Mouse (Mus musculus): ENCODE data around the gene Sbsn. TPM values are rescaled to one million over a fixed set of nuclear protein-coding genes. Genes with fewer than 3 reads are reported as not detected.
A peak's percentile ranks its signal among the peaks of the same experiment; 100 is the strongest.

Sbsn gene
- total RNA-seq, 4 experiments from 2014 or later, result 12.0 to 17.3 (median 13.7) TPM

DNA sequence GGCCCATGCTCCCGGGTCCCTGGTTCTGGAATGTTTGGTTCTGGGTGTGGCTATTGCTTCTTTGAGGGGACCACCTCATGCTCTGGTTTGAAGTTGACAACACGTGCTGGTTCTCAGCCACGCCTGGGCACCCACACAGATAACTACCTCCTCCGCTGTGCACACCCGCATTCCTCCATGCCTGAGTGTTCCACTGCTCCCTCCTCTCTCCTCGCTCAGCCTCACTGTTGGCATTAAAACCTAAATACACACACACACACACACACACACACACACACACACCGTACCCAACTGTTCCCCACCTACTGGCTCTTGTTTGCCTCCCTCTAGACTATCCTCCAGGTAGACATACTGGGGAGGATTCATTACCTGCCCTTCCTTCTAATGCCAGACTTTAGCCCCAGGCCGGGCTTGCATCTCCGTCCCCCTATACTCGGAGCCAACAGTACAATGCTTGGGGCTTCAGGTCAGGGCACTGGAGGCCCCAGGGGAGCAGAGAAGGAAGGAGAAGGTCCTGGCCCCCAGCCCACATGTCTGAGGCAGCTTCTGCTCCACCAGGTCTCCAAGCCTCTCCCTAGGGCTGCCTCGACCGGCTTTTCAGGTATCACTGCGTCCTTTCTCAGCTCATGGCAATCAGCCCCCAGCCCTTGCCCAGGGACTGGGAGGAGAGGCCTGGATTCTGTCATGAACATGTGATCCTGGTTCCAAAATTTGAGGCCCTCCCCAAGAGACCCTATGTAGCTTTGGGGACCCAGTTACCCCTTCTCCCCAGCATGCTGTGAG is 1.3 kb upstream of the Sbsn start:
- no peak for DNase-seq (ENCODE audit: low spot score in 2 of 2)

DNA sequence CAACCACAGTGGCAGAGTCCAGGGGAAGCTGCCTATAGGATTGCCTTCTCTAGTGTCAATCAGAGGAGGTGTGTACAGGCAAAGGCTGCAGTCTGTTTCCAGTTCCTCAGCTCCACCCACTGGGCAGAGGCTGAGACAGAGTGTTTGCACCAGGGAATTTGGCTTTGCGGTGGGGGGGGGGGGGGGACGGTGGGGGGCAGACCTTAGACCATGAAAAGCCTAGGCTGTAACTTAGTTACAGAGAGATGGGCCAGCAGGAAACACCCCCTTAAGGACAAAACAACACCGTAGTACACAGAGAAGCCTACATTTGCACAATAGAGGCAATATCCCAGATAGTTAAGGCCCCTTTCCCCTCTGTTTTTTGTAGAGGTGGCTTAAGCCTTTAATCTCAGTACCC is 5.7 kb downstream of the Sbsn start:
- DNase-seq (ENCODE audit: low spot score in 2 of 2), result no peak

DNA sequence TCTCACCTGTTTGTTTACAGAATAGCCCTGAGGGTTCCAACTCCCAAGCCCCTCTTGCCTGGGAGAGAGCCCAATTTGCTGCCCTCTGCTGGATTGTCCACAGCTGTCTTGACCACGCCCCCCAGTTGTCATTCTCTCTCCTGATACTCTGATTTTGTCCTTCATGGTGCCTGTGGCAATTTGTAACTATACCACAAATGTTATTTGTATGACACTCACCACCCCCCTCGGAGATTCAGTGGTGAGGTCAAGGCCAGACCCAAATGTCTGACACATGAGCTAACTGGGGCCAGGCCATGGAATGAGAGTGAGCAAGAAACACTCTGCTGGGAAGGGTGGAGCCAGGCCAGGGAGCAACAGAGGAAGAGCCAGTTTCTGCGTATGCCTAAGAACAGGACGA is 7.6 kb downstream of the Sbsn start:
- no peak for DNase-seq (ENCODE audit: low spot score in 2 of 2)

DNA sequence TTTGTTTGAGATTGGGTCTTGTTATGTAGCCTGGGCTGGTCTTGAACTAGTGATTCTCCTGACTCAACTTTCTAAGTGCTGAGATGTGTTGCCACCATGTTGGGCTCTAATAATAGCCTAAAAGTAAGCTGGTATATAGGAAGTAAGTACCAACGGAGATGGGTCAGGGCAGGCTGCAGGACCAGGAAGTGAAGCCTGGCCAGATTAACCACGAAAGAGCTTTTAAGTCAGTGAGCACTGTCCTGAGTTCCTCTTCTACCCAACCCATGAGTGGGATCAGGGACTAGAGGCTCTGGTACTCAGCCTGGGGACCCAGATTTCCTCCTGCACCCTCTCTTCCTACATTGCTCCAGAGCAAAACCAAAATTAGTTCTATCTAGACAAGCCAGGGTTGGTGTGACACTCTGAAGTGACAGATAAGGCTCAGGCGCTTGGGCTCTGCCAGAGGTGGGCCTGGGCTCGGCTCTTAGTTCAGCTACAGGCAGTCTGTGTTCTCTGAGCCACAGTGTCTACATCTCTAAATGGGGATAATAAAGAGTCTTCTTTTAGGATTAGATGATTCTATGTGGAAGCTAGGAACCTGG is 10.6 kb downstream of the Sbsn start:
- DNase-seq (ENCODE audit: low spot score in 2 of 2), result no peak

DNA sequence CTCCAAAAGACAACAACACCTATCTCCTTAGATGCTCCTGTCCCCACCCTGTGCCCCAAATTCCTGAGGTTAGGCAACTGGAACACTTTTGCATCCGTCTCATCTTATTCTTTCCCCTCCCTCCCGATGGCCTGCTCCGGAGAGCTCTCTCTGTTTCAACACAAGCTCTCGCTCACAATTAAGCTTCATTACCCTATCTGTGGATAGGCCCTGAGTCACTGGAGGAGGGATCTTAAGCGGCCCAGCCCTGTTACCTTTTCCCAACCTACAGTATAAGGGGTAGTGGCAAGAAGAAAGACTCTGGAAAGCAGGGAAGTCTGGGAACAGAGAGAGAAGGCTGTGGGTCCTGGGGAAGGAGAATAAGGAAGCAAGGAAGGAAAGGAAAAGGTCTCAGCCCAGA is 12.2 kb downstream of the Sbsn start, which contains the start of gene Dmkn:
TSS of gene Dmkn (plus strand) at position 301 of the 400 bp plus-strand sequence.
- no peak for DNase-seq (ENCODE audit: low spot score in 2 of 2)

DNA sequence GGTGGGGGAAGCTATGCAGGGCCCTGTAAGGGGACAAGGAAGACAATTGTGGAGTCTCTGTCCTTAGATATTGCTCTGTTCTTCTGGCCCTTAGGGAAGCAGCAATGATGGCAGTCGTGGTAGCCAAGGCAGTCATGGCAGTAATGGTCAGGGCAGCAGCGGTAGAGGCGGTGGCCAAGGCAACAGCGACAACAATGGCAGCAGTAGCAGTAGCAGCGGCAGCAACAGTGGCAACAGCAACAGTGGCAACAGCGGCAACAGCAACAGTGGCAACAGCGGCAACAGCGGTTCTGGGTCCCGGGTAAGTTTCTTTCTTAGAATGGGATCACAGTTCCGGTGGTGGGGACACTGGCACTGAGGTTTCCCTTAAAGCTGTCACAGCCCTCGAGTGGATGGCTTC is 13.9 kb downstream of the Sbsn start:
- no peak for DNase-seq (ENCODE audit: low spot score in 2 of 2)

DNA sequence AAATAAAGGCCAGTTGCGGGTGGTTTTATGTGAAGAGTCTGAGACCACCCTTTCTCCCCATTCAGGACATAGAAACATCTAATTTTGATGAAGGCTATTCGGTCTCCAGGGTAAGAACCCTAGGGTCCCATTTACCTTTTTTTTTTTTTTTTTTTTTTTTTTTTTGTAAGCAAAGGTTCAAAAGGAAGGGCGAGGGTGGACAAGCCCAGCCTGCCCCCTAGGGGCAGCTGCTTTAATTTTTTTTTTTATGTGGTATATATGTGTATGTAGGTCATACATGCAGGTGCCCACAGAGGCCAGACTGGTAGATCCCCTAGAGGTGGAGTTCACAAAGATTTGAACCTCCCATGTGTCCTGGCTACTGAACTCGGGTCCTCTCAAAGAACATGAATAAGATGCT is 15.1 kb downstream of the Sbsn start:
- no peak for DNase-seq (ENCODE audit: low spot score in 2 of 2)

DNA sequence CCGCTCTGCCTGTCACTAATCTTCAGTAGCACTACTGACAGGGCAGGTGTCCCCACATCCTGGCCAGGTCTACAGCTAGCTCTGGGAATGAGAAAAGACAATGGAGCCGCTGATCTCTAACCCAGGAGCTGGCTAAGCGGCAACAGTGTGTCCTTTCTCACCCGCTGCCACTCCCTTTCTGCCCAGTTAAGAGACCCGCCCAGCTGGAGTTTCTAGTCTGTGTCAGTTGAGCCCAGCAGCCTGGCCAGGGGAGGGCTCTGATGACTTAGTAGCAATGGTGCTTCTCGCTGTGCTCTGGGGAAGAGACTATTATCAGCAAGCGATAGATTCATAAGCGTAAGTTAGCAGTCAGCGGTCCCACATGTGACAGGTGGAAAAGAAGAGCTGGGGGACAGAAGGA is 18.0 kb downstream of the Sbsn start:
- DNase-seq (ENCODE audit: low spot score in 2 of 2), result no peak

DNA sequence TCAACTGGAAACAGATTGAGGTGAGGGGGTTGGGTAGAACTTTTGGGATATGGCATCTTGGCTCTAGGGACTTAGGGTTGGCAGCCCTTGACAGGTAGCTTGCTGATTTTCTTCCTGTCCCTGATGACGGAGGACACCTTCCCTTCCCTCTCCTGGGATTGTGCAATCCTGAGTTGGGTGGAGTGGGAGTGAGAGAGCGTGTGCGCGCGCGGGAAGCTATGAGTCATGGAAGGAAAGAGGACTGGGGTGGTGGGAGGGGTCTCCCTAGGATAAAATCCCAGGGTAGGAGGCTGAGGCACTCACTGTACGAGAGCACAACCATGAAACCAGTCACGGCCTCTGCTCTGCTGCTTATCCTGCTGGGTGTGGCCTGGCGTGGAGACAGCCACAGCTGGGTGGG is 24.8 kb downstream of the Sbsn start:
- peak in 1 of 2 experiments; percentile 13 for DNase-seq (ENCODE audit: low spot score in 2 of 2)

DNA sequence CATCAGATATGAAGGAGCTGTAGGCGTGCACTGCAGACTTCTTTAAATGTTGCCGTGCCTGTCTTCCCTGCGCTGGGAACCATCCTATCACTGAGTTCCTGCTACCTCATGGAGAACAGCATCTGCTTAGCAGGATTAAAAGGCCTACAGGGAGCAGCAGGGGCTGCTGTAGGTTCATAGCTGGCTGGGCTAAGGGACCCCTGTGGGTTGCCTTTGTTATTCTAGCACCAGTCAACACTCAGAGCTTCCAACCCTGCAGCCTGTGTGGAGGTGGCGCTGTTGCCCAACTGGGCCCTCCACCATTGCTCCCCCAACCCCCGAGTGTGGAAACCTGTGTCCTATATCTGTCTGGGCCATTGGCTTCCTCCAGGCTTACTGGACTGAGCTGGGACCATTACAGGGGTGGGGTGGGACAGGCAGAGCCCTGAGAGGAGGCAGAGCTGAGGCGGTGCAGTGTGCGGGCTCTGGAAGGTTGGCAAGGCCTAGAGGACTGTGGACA is 25.9 kb downstream of the Sbsn start:
- DNase-seq (ENCODE audit: low spot score in 2 of 2), result no peak

DNA sequence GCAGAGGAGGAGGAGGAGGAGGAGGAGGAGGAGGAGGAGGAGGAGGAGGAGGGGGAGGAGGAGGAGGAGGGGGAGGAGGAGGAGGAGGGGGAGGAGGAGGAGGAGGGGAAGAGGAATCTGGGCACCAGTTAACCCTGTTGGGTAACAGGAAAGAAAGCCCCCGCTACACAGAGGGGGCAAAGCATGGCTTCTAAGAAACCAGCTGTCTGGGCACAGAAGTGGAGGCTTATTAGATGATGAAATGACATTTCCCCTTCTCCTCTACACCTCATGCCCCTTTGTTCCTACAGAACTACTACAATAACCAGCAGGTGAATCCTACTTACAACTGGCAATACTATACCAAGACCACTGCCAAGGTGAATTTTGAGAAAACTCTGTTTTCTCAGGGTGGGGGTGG is 26.6 kb downstream of the Sbsn start:
- DNase-seq (ENCODE audit: low spot score in 2 of 2), result no peak

DNA sequence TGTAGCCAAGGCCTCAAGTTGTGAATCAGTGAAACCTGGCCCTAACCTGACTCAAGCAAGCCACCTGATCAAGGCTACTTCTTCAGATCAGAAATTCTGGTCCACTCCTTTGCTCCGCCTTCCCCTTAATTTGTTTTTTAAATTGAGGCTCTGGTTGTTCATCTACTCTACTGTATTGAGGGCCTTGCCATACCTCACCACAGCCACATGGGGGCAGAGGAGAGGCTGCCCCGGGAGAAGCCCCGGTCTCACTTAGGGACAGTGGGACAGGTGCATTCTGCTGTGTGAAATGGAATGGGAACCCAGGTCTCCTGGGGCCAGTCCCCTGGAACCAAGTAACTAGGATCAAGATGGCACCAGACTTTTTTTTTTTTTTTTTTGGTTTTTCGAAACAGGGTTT is 30.5 kb downstream of the Sbsn start:
- DNase-seq (ENCODE audit: low spot score in 2 of 2), result no peak

DNA sequence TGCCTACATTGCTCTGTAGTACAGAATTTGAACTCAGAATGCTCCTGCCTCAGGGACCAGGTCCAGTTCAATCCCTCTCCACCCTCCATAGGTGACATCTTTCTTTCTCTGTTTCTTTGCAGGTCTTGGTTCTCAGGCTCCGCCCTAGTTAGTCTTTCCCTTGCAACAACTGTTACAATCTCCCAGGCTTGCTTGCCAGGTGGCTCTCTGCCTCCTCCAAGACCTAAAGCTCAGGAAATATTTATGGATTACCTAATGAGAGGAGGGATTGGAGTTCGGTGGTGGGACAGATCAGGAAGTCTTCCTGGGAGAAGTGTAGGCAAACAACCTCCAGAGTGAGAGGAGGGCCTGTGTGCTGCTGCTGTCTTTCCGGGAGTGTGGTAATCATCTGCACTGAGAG is 31.4 kb downstream of the Sbsn start:
- no peak for DNase-seq (ENCODE audit: low spot score in 2 of 2)

DNA sequence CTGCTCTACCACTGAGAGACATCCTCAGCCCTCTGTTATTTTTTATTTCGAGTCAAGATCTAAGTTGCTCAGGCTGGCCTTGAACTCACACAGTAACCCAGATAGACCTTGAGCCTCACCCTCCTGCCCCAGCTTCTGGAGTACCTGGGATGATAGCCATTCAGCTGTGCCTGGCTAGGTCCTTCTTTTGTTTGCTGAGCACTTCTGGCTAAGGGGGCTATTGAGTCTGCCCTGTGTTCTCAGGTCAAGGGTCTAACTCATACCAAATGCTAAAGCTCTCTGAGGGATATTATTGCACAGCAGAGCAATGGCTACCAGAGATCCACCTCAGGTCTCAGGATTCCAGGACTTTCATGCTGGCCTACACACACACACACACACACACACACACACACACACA is 33.9 kb downstream of the Sbsn start:
- DNase-seq (ENCODE audit: low spot score in 2 of 2), result no peak

DNA sequence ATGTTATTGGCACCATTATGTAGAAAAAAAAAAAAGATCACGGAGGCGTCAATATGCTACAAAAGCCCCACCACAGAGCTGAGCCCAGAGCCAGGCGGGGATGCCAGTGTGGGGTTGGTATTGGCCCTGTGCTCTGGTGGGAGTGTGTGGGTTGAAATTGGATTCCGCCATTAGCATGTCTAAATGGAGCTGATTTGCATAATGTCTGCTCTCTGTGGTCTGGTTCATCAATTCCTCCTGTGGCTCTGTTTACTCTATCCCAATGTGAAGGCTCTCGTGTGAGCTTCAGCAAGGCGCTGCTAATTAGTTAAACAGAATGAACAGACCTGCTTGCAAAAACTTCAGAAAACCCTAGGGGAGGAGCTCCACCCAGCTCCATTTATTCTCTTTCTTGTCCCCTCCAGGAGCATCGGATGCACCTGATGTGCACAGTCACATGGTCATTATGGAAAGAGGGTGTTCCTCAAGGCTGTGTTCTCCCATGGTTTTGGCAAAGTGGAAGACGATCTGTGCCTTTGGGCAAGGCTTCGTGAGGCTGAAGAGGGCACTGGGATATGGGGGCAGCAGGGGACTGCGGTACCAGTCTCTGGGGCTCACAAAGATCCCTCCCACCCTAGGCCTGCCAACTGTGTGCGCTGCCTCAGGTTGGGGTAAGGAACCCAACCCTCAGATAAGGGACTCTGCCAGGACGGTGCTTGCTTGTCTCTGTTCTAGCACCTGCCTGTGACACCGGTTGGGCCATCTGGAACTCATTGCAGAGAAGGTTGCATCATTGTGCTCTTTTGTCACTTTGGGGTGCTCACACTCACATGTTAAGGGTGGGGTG is 34.7 kb downstream of the Sbsn start:
- DNase-seq (ENCODE audit: low spot score in 2 of 2), result no peak

DNA sequence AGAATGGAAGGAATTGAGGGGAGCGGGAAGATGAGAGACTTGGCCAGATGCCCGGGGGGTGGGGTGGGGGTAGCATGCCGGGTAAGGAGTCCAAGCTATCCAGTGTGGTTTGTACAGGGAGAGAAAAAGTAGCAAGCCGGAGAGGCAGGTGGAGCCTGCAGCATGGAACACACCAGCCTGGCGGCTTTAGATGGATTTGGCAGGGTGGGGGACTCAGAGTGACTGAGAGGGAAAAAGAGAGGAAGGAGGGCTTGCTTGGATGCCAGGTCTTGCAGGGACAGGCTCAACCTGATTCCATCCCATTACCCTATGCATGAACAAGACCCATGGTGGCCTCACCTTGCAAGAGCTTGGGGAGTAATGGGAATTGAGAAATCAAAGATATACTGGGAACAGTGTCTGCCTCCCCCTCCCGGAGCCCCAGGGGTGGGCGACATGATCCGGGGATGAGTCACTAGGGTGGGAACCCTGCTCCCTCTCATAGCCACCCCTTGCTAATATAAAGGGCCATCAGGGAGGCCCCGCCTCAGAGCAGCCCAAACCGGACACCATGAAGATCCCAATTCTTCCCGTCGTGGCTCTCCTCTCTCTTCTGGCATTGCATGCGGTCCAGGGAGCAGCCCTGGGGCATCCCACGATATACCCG is 36.2 kb downstream of the Sbsn start, which contains the start of gene Krtdap:
TSS of gene Krtdap (plus strand) at position 520 of the 646 bp plus-strand sequence.
- no peak for DNase-seq (ENCODE audit: low spot score in 2 of 2)

DNA sequence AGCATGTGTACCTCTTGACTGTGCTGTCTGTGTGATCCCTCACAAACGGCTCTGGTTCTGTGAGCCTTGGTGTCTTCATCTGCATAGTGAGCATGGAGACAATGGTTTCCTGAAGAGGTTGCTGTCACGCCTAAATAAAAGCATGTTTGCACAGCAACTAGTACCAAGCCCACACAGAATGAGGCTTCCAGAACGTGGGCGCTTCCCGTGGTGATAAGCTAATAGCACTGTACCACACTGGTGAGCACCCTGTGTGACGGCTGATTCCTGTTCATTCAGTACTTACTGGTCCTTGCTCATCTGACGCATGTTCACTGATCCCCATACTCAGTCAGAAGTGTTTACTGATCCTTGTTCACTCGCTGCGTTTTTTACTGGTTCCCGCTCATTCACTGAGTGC is 38.9 kb downstream of the Sbsn start:
- DNase-seq (ENCODE audit: low spot score in 2 of 2), result no peak

DNA sequence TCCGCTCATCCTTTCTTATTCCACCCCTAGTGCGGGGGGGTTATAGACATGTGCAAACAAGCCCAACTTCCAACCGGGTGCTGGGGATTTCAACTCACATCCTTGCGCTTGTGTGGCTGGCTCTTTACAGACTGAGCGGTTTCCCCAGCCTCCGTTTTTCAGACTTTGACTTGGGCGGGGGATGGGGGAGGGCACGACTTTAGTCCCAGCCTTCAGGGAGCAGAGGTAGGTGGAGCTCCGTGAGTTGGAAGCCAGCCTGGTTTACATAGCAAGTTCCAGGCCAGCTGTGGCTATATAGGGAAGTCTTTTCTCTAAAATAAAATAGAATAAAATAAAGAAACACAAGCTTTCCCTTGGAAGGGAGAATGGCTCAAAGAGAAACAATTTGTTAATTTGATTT is 40.6 kb downstream of the Sbsn start:
- no peak for DNase-seq (ENCODE audit: low spot score in 2 of 2)

DNA sequence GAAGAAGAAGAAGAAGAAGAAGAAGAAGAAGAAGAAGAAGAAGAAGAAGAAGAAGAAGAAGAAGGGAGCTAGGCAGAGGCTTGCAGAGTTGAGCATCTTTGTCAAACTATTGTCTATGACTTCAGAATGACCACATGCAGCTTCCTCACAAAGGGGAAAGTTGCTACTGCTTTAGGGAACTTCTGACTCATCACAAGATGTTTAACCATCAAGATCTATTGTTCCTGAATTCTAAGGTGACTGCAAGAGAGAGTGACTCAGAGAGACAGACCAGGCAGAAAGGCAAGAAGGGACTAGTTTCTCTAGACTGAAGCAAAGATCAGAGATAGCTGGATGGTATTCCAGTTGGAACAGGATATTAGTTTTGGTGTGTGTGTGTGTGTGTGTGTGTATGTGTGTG is 43.6 kb downstream of the Sbsn start:
- DNase-seq (ENCODE audit: low spot score in 2 of 2), result no peak

DNA sequence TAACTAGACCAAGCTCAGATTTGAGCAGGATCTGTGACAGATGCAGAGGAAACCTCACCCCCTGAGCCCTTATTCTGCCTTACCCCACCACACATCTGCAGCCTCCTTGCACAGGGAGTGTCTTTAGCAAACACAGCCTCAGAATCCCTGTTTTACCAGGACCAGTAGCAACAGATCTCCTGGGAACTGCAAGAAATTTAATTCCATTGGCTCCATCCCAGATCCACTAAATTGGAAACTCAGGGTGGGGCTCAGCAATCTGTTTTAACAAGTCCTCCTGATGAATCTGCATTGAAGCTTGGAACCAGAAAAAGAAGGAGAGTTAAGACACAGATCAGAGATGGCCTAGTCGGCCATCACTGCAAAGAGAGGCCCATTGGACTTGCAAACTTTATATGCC is 45.5 kb downstream of the Sbsn start:
- DNase-seq (ENCODE audit: low spot score in 2 of 2), result no peak

DNA sequence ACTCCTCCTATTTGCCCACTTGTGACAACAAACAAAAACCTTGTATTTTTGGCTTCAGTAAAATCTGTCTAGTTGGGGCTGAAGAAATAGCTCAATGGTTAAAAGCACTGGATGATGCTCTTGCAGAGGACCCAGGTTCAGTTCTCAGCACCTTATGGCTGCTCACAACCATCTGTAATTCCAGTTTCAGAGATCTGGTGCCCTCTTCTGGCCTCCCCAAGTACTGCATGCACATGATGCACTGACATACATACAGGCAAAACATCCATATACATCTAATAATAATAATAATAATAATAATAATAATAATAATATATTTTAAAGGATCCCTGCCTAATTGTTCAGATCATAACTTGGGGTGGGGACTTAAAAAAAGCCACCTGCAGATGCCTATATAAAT is 49.4 kb downstream of the Sbsn start:
- DNase-seq (ENCODE audit: low spot score in 2 of 2), result no peak

DNA sequence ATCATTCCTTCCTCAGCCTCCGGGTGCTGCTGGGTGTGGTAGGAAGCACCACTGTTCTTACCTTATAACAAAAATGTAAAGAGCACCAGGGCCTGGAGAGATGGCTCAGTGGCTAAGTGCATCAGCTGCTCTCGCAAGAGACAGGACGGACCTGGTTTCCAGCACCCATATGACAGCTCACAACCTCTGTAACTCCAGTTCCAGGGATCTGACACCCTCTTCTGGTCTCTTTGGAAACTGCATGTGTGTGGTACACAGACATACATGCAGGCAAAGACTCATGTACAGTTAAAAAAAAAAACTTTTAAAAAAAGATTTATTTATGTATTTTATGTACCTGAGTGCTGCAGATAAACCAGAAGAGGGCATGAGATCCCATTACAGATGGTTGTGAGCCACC is 52.0 kb downstream of the Sbsn start:
- DNase-seq (ENCODE audit: low spot score in 2 of 2), result no peak

All from left cerebral cortex, adult 8-10 months (tissue).